Mouse (Mus musculus): ENCODE measurements at regions not wholly inside any gene's neighbourhood (a gene's known extent, or its start where the extent isn't known, plus 50 kb on each side); places are given as distances from the start of the nearest gene placed in this dataset.

GRCm38 (mm10) chr2:148290326-148290725 lies 104.8 kb upstream of the Sstr4 start:
- DNase-seq (ENCODE audit: low read depth): no peak

- no peak for DNase-seq (ENCODE audit: low read depth)
Observed at GRCm38 (mm10) chr2:148292442-148292841, 102.7 kb upstream of the Sstr4 start.

GRCm38 (mm10) chr2:148292895-148293294 lies 102.2 kb upstream of the Sstr4 start:
- DNase-seq (ENCODE audit: low read depth): no peak

- no peak for DNase-seq (ENCODE audit: low read depth)
Observed at GRCm38 (mm10) chr2:148300879-148301278, 94.3 kb upstream of the Sstr4 start.

GRCm38 (mm10) chr2:148312255-148312654 lies 82.9 kb upstream of the Sstr4 start:
- no peak for DNase-seq (ENCODE audit: low read depth)

GRCm38 (mm10) chr2:148320896-148321295 lies 74.2 kb upstream of the Sstr4 start:
- no peak for DNase-seq (ENCODE audit: low read depth)

GRCm38 (mm10) chr2:148325362-148325761 lies 69.8 kb upstream of the Sstr4 start:
- DNase-seq (ENCODE audit: low read depth): peak; percentile 57

- DNase-seq (ENCODE audit: low read depth): no peak
Observed at GRCm38 (mm10) chr2:148325854-148326387, 69.2 kb upstream of the Sstr4 start.

GRCm38 (mm10) chr2:148326414-148326813 lies 68.7 kb upstream of the Sstr4 start:
- DNase-seq (ENCODE audit: low read depth): no peak

GRCm38 (mm10) chr2:148327552-148327951 lies 67.6 kb upstream of the Sstr4 start:
- no peak for DNase-seq (ENCODE audit: low read depth)

GRCm38 (mm10) chr2:148330368-148330767 lies 64.8 kb upstream of the Sstr4 start:
- DNase-seq (ENCODE audit: low read depth): no peak

GRCm38 (mm10) chr2:148334555-148334954 lies 60.6 kb upstream of the Sstr4 start:
- no peak for DNase-seq (ENCODE audit: low read depth)

GRCm38 (mm10) chr2:148336626-148337025 lies 58.5 kb upstream of the Sstr4 start:
- DNase-seq (ENCODE audit: low read depth): no peak

GRCm38 (mm10) chr2:148338308-148338768 lies 56.8 kb upstream of the Sstr4 start:
- DNase-seq (ENCODE audit: low read depth): peak; percentile 6

- DNase-seq (ENCODE audit: low read depth): no peak
Observed at GRCm38 (mm10) chr2:148338894-148339293, 56.2 kb upstream of the Sstr4 start.

- no peak for DNase-seq (ENCODE audit: low read depth)
Observed at GRCm38 (mm10) chr2:148344193-148344592, 51.0 kb upstream of the Sstr4 start.

All from 416B (cell line).